In genomic region chr12:113482147-113482546, GRCm38 (mm10) we compare ENCODE assay signal across 24 mouse cellular contexts. TPM values are rescaled to one million over a fixed set of nuclear protein-coding genes. Genes with fewer than 3 reads are reported as not detected.
"Had no signal": no experiment of that assay in that cellular context is flagged by ENCODE, and none has a peak within 500 bp of the region (broad histone marks: within the 10 kb centered on the region; RNA-seq: fewer than 3 reads in every experiment).

No protein-coding gene starts in this region.

- H3K4me2 ChIP-seq: liver, embryonic 15.5 days; lung, embryonic 15.5 days; midbrain, embryonic 12.5 days; neural tube, embryonic 13.5 days; neural tube, embryonic 15.5 days; stomach, embryonic 15.5 days had no signal

- H3K9ac ChIP-seq: liver, embryonic 15.5 days; liver, postnatal 0 days; lung, embryonic 15.5 days; midbrain, embryonic 12.5 days; neural tube, embryonic 13.5 days; neural tube, embryonic 15.5 days; stomach, embryonic 15.5 days had no signal

- H3K4me1 ChIP-seq: liver, embryonic 15.5 days; lung, embryonic 15.5 days; midbrain, embryonic 10.5 days; midbrain, embryonic 12.5 days; neural tube, embryonic 13.5 days; neural tube, embryonic 15.5 days; stomach, embryonic 15.5 days had no signal

- H3K27ac ChIP-seq: liver, embryonic 15.5 days; lung, embryonic 15.5 days; midbrain, embryonic 10.5 days; midbrain, embryonic 12.5 days; neural tube, embryonic 13.5 days; neural tube, embryonic 15.5 days; stomach, embryonic 15.5 days; stomach, postnatal 0 days had no signal

- H3K36me3 ChIP-seq: liver, embryonic 15.5 days; lung, embryonic 15.5 days; midbrain, embryonic 10.5 days; midbrain, embryonic 12.5 days; neural tube, embryonic 13.5 days; neural tube, embryonic 15.5 days; stomach, embryonic 15.5 days had no signal

- H3K27me3 ChIP-seq: liver, embryonic 15.5 days; lung, embryonic 15.5 days; midbrain, embryonic 12.5 days; neural tube, embryonic 13.5 days; neural tube, embryonic 15.5 days; stomach, embryonic 15.5 days had no signal

- DNase-seq: liver, postnatal 0 days; lung, adult 2 months; lung, postnatal 14 days; lung, postnatal 36 days; midbrain, embryonic 14.5 days; right cerebral cortex, postnatal 14 days; thymus, adult 2 months; thymus, postnatal 25 days; thymus, postnatal 4 days had no signal

- H3K9me3 ChIP-seq: liver, embryonic 15.5 days; lung, embryonic 15.5 days; neural tube, embryonic 15.5 days; stomach, embryonic 15.5 days had no signal

- H3K4me3 ChIP-seq: liver, embryonic 15.5 days; lung, embryonic 15.5 days; midbrain, embryonic 10.5 days; midbrain, embryonic 12.5 days; myocyte; neural tube, embryonic 13.5 days; neural tube, embryonic 15.5 days; stomach, embryonic 15.5 days had no signal

RNA-seq across cellular contexts. Expression of gene Adam6b, which starts 7.2 kb away (rescaled TPM):
- total RNA-seq: megakaryocyte, adult 5-6 weeks; megakaryocyte-erythroid progenitor cell, adult 5-6 weeks had no signal
- polyA plus RNA-seq: liver, embryonic 15.5 days; liver, postnatal 0 days; lung, embryonic 15.5 days; lung, postnatal 0 days; midbrain, embryonic 10.5 days; midbrain, embryonic 12.5 days; midbrain, embryonic 14.5 days; midbrain, embryonic 16.5 days; myocyte; neural tube, embryonic 11.5 days; neural tube, embryonic 13.5 days; neural tube, embryonic 15.5 days; stomach, embryonic 15.5 days; stomach, postnatal 0 days; urinary bladder, adult 2 months had no signal
